Mouse (Mus musculus): ENCODE measurements around the gene Itgae.

Itgae gene

DNA sequence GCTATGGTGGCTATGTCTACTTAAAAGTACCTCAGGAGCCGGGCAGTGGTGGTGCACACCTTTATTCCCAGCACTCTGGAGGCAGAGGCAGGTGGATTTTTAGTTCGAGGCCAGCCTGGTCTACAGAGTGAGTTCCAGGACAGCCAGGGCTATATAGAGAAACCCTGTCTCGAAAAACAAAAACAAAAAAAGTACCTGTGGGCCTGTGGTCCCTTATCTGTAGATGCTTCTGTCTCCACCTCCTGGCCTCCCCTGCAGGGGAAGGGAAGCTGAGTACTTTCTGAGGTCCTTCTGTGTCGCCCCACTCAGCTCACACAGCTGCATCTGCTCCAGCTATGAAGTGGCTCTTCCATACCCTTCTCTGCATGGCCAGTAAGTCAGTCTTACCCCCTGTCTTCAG lies at the start of gene Itgae:
Gene Itgae, plus strand, starts transcription at position 301 of the 400 bp plus-strand sequence.
- DNase-seq: no peak

DNA sequence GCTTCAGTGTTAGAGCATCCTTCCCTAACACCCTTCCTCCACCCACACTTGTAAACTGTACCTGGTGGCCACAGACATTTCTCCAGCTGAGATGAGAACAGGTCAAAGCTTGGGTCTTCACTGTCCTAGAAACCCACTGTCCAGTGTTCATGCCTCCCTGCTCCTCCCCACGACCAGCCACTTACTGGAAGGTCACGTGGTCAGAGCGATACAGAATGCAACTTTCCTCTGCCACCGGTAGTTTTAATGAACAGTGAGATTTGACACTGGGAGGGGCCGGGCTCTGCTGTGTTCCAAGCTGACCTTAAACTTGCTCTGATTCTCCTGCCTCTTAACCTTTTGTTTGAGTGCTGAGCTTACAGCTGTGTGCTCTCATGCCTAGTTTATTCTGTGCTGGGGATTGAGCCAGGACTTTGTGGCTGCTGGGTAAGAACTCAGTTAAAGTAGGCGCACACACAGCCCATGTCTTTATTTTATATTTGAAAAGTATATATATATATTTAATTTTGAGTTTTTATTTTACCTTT lies 46.1 kb upstream of the Itgae start:
- no peak for DNase-seq

DNA sequence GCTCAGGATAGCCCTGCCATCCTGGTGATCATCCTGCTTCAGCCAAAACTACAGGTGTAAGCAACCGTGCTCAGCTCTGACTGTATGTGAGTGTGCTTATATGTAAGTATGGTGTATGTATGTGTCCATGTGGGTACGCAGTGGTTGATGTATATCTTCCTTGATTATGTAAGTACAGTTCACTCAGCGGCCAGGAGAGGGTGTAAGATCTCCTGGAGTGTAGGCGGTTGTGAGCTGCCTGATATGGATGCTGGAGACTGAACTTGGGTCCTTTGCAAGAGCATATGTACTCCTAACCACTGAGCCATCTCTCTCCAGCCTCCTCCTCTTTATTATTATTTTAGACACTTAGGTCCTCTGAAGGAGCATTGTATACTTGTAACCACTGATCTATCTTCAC lies 45.6 kb upstream of the Itgae start:
- DNase-seq: no peak

DNA sequence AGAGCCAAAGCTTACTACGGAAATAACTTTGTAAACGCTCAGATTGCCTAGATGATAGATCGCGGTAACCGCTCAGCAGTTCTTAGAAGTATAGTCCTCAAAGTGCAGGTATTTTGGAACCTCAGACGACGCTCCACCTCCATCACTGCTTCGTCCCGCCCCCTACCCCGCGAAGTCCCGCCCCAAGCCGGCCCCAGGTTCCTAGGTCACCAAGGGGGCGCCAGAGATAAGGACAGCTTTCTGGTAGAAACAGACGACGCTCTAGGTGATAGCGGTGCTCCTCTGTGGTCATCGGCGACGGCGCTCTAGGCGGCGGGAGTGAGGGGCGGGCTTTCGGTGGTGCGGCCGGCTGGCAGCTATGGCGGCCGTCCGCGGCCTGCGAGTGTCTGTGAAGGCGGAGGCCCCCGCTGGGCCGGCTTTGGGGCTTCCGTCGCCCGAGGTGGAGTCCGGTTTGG lies 42.8 kb upstream of the Itgae start, which contains the start of gene Ncbp3:
Gene Ncbp3, plus strand, starts transcription at position 242 of the 455 bp plus-strand sequence.
- DNase-seq: peak; percentile 97

DNA sequence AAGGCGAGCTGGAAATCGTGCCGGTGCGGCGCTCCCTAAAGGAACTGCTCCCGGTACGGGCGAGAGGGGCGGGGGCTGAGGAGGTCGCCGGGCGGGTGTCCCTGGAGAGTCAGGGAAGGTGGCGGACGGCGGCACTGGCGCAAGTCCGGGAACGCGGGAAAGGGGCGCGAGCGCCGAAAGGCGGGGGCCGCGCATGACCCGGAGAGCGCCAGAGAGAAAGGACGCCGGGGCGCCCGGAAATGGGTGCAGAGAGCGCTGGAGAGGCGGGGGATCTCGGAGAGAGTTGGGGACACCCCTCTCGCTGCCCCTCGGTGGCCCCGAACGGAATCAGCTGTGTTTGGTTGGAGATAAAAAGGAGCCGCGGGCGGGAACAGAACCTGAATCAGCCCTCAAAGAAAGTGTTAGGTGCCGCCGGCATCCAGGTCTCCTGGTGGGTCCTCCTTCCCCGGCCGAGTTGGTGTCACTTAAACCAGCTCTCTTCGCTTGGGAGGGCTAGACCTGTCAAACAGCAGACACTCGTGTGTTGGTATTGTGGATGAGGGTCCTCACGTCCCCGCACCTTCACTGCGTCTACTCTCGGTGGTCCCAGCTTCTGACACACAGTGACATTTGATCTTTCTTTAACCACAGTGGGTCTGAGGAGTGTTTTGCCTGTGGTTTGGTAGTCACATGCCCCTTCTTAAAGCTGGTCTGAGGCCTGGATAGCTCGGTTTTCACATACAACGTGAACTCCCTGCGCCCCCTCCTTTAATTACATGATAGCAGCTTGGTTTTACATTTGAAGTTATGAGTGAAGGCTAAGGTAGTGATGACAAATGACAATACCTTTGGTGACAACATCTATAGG lies 42.1 kb upstream of the Itgae start:
- peak; percentile 77 for DNase-seq

DNA sequence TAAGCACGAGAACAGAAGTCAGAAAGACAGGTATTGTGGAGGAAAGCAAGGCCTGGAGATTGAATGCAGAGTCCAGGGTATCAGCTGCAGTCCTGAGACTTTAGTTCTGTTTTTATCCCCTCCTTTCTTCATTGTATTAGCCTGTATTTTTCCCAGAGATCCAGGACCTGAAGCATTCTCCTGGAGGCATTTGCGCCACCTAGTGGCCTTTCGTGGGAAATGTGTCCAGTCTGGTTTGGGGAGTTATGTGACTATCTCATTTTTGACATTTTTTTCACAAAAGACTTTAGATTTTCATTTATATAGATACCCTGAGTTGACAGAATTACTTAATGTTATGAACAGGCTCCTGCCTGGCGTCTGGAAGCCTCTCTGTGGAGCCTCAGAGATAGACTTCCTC lies 41.0 kb upstream of the Itgae start:
- DNase-seq: peak; percentile 85

DNA sequence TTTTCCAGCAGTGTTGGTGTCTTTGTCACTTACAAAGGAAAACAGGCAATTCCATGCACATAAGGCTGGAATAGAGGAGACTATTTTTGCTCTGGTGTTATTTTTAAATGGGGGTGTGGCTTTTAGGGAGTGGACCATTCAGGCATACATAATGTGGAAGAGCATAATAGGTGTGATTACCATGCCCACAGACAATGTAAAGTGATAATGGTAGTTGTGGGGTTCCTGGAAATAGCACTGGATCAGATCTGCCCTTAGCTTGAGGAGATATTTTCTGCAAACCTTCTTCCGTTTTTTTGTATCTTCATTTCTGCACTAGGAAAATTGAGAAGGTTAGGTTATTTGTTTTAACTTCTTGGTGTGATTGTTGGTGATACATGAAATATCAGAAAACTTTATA lies 37.6 kb upstream of the Itgae start:
- no peak for DNase-seq

DNA sequence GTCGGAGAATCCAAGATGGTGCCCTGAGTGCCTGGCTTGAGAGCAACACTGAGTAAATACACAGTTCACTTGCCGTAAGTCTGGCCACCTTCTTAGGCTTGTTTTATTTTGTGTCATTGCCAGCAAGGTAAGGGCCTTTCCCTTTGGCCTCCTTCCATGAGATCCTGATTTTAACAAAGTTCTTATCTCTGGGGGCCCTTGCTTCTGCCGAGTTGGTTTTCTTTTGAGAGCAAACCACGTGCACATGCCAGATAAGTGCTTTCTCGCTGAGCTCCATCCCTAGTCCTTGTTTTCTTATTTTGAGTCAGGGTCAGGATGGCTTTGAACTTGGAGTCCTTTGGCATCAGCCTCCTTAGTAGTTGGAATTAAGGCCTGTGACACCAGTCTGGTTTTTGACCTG lies 32.7 kb upstream of the Itgae start:
- peak; percentile 19 for DNase-seq

DNA sequence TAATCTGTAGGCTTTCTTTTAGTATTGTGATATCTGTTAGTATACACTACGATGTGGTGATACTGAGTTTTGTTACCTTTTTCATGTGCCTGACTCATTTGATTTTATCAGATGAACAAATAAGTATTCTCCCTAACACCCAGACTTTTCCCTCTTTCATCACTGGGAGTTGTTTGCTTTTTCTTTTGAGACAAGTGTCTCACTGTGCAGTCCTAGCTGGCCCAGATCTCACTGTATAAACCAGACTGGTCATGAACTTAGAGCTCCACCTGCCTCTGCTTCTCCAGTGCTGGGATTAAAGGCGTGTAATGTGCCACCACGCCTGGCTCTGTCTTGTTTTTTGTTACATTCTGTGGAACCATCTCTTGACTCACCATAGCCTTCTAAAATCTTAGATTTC lies 30.8 kb upstream of the Itgae start:
- DNase-seq: no peak

DNA sequence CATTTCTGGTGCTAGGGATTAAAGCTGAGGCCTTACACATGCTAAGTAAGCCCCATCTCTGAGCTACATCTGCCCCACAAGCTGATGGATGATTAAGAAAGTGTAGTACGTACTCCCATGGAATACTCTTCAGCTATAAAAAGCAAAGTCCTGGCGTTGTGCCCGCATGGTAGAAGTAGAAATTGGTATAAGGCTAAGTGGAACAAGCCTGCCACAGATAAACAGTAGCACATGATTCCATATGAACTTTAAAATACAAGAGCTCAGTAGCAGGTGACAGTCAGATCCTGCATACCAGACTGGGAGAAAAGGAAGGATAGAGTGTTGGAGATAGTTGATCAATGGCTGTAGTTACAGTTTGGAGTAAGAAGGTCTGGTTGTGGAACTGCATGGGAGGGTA lies 29.0 kb upstream of the Itgae start:
- DNase-seq: no peak

DNA sequence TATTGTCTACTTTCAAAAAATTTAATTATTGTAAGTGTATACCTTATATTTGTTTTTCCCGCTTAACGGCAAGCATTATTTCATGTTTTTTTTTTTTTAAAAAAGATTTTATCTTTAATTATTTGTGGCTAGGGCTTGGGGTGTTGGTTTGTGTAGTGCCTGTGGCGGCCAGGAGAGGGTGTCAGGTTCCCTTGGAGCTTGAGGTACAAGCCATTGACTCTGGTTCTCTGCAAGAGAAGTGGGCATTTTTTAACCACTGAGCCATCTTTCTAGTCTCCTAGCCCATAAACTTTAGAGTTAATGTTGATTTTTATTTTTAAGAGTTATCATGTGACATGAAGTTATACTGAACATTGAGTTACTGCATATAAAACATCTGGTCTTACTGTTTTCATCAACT lies 18.5 kb upstream of the Itgae start:
- peak; percentile 23 for DNase-seq

DNA sequence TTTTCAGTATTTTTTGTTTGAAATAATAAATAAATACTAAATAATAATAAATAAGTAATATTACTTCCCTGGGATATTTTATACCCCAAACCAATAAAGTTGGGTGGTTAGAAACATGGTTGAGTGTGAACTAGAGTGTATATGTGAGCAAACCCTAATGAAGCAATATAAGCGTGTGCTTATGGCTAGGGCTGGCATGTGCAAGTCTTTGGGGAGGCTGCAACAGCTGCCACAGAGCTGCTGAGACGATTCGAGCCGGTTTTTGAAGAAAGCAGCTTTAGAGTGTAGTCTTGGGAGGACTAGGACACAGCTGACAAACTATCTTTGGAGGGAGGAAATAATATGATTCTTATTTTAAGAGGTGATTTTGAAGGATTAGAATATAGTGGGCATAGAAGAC lies 14.1 kb upstream of the Itgae start:
- DNase-seq: no peak

DNA sequence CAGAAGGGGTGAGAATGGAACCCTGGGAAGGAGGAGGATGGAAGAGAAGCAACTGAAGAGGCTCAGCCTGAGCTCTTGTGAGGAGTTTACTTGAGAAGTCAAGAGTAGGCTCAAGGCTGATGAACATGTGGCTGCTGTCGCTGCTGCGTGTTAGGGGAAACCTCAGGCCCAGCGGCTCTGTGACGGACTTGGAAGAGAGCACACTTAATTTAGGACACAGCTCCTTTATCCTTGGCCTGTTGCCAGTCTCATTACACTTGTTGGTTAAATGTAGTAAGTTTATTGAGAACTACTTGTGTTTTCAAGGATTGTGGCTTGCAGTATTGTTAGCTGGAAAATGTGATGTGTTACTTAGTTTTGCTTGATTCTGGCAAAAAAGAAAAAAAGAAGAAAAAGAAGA lies 13.7 kb upstream of the Itgae start:
- no peak for DNase-seq

DNA sequence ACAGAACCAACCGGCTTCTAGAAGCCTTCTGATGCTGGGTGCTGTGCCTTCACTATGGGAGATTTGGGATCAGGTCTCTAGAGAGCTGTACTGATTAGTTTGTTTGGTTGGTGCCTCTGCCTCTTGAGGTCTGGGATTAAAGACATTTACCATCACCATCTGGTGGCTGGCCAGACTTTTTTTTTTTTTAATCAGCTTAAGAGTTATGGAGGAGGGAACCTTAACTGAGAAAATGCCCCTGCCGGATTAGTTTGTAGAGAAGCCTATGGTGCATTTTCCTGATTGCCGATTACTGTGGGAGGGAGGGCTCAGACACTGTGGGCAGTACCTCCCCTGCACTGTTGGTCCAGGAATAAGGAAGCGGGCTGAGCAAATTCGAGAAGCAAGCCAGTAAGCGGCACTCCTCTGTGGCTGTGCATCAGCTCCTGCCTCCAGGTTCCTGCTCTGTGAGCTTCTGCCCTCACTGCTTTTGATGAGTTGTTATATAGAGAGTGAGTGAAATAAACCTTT lies 13.1 kb upstream of the Itgae start:
- DNase-seq: no peak

DNA sequence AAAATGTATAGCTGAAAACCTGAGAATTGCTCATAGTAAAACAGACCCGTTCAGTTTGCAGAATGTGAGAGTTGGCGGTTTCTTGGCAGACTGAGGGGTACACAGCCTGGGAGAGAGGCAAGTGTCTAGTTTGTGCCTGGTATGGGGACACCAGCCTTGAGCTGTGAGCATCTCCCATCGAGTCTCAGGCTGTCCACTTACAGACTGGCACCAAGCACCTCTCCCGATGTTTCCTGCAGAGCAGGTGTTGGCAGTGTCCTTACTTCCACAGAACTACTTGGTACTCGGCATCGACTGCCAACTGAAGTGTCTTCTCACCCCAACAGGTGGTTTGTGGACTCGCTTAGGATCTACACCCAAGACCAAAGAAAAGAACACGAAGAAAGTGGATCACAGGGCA lies 11.8 kb upstream of the Itgae start:
- no peak for DNase-seq

DNA sequence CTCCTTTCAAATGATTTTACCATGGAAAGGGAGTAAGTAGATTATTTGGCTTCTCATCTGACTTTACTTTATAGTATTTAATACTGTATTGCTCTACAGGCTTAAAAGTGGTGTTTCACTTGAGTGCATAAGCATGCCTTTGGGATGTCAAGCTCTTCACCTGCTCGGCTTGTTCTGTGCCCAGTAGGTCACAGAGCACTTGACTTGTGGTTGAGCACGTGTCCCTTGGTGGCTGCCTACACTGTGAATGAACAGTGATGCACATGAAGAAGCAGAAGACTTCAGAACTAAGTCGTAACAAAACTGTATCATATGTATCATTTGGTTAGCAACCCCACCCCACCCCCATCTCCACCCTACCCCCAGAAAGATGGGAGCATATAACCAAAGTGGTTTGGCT lies 10.1 kb upstream of the Itgae start:
- DNase-seq: no peak

DNA sequence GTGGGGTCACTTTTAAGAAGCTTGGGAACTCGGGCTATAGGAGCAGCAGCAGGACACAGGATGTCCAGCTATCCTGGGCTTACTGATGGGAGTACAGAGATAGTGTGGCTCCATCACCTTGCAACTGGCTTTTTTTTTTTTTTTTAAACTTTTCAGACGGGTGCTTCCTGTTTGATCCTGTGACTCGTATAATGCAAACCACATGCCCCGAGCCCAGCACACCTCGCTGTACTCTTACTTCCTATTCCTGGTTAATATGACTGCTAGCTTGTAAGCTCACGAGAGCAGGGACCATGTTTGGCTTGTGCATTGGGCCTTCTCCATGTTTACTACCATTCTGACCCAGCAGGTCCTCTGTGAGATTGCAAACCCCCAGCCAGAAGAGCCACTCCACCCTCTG lies 6.1 kb upstream of the Itgae start:
- no peak for DNase-seq

DNA sequence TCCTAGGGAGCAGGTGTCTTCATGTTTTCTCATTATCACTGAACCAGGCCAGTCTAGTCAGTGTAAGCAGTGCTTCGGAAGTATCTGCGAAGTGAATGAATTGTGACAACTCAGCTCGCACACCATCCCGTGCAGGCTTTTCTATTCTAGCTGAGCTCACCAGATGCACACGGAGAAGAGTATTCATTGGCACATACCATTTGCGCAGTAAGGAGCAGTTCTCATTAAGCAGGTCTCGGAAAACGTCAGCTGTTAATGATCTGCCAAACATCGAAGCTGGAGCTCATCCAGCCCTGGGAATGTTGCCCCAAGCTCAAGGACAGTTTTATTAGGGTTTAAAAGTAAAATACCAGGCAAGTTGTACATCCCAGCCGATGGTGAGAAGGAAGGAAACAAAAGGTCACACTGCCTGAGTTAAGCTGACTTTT lies 5.6 kb upstream of the Itgae start:
- DNase-seq: no peak

DNA sequence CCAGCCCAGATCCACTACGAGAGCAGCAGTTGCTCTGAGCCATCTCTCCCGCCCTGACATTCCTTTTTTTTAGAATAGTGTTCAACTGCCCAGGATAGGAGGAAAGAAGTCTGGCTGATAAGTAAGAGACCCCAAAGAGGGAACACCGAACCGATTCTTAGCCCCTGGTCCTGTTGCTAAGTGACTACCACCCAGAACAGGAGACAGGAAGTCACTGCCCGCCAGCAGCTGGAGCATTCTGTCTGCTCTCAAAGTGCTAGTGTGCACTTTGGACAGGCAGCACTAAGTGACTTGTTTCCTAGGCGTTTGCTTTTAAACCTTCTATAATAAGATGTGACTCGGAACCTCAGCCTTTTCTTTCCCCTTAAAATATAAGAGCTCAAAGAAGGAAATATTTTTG lies 5.0 kb upstream of the Itgae start:
- DNase-seq: no peak

DNA sequence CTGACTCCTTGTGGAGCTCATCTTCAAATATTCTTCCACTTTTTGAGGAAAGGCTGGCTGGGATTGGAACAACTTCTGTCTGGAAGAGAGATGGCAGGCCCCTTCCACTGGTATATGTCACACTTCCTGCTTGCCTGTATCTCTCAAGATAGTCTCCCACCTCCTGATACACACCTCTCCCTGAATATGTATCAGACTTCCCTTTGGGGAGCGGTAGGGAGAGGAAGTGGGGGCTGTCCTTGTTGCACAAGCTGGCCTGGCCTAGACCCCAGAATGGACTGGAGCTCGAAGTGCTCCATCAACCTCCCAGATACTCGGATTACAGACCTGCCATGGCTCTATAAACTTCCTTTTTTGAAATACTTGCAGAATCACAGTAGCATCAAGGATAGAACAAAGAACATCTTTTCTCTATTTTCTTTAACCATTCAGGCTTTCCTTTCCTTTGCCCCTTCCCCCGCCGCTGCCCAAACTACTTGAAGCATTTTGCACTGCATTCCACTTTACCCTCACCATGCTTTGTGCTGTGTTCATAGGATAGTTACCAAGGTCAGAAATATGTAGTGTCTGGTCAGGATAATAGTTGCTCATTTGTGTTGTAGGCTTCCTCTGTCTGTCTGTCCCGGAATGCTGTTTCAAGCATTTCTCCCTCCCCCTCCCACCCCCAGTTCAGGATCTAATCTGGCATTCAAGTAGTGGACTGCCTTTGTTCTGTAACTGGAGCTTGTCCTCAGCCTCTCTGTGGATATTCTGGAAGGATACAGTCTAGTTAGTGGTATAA lies 2.5 kb upstream of the Itgae start:
- DNase-seq: no peak

DNA sequence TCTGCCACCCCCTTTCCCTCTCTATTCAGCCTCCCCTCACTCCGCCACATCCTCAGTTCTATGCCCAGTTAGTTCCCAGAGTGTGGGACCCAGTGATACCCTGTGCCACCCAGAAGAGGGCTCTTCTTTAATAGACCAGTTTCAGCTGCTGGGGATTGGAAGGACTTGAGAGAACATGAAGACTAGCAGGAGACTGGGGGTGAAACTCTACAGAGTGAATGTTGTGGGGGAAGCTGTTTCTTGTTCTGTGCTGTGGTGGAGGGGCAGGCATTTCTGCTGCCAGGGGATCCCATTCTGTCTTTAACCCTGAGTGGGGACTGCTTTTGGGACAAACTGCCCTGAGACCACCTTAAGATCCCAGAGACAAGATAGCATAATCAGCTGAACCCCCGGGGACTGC lies 443 bp downstream of the Itgae start:
- DNase-seq: no peak

DNA sequence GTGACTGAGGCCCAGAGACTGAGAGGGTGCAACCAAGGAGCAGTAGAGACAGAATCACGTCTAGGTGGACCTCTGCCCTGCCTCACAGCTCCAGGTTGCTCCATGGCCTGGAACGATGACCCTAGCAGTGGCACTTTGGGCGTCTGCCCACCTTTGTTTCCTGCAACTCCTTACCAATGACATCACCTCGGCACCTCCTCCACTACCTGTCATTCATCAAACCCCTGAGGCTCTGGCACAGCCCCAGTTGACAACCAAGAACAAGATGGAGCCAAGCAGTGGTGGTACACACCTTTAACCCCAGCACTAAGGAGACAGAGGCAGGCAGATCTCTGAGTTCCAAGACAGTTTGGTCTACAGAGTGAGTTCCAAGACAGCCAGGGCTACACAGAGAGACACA lies 1.7 kb downstream of the Itgae start:
- no peak for DNase-seq

DNA sequence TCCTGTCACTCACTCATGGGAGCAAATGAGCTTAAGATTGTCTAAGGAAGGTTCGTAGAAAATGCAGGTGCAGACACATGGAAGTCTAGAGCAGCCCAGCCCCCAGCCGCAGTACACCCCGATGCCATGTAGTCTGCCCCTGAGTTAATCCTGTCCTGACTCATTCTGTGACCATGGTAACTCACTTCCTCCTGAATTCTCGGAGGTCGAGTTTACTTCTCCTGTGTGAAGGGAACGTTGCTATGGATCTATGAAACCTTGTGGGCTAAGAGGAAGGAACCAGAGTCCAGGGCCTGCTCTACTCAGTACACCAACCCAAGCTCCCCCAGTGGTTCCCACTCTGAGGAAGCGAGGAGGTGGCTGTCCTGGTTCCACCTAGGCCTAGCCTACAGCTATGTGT lies 2.5 kb downstream of the Itgae start:
- DNase-seq: no peak
